Mouse (Mus musculus) right cerebral cortex, adult 2 months (tissue): ENCODE results near the gene Map3k12.
A peak's percentile ranks its signal among the peaks of the same experiment; 100 is the strongest.

Source experiments
- DNase-seq, 2 experiments: peaks; one replicate each; pipeline ENCODE4 v3.0.0; 2021 to 2022; ENCODE audit warnings: low spot score in 2 of 2

The Map3k12 gene

DNA sequence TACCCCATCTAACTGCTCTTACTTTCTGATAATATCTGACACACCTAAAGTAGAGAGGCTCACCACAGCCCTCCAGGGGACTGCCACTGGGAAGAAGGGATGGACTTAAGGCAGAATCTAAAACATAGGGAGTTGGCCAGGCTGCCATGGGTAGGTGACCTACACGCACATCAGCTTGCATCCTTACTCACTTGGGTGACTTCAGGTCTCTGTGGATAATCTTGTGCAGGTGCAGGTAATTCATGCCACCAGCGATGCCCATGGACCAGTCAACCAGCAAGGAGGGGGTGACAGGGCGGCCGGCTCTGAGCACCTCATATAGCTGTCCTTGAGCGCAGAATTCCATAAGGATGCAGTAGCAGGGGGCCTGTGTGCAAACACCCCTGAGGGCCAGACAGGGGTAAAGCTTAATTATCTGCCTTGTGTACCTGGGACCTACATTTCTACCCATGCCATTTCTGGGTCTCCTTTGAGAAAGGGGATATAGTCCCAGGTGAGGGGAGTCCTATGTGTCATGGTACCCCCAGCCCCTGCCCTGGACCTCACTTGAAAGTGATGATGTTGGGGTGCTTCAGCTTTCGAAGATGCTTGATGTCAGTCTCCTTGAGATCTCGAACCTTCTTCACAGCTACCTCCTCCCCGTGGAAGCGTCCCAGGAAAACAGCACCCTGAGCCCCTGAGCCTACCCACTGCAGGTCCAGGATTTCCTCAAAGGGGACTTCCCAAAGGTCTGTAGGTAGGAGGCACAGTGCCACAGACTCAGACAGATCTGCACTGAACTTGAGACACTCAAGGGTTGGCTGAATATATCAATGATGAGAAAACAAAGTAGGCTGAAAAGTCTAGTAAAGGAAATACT lies 12.7 kb downstream of the Map3k12 start:
- no peak for DNase-seq

DNA sequence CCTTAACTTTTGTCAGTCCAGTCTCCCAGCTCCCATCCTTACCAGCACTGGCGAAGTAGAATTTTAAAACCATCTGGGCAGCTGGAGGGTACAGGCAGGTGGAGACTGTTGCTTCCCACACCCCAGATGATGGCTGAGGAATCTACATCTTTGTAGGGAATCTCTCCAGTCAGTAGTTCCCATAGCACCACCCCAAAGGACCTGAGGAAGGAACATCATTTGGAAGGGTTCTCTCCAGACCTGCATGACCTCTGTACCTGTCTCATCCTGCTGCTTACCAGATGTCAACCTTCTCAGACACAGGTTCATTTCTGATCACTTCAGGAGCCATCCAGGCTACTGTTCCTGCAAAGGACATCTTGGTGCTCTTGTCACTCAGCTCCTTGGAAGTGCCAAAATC lies 13.4 kb downstream of the Map3k12 start, which contains the start of gene Gm10337:
Gene Gm10337, plus strand, starts transcription at position 276 of the 400 bp plus-strand sequence.
- no peak for DNase-seq

DNA sequence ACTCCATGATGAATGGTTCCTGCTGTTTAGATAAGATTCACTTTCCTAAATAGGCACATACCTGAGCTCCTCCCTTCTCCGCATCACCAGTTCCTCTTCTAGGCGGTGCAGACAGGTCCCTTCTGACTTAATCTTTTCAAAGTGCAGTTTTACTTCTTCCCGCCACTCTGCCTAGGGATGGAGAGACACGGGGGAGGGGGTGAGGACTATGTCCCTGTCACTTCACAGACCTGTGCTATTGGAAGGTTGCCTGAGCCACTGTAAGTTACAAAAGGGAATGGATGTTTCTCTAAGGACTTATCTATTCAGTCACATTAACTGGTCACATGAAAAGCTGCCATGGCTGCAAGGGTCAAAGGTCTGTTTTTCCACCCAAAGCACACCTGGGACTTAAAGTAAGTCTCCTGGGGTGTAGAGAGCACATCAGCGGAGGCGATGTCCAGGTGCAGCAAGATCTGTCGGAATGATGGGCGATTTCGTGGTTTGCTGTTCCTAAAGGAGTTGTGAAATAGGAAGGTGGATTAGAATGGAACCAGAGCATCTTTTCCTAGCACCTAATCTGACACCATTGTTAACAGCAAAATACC lies 14.5 kb downstream of the Map3k12 start:
- no peak for DNase-seq

DNA sequence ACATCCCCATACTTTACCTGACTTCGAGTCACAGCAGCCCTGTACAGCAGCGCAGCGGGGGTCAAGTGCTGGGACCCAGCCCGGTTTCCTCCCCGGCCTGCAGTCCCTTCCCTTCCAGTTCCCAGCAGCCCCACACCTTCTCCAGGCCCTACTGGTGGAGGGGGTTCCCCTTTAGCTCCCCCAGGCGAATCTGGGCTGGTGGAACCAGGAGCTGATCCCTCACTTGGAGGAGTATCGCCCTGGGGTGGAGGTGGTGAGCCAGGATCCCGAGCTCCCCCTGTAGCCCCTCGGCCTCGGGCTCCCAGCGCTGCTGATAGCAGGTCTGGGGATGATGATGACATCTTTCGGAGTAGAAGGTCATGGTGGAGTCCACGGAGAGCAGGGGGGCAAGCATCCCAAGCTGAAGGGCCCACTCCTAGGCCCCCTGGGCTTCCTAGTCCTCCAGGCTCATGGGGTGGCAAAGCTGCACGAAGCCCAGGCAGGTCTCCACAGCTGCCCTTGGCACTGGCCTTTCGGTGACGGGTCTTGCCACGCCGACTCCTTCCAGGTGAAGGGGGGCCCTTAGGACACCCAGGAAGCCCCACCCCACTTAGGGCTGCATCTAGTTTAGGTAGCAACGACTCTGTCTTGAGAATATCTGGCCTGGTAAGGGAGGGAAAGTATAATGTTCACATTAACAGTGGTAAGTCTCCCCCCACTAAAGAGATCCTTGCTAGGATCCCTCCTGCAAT lies 15.6 kb downstream of the Map3k12 start:
- no peak for DNase-seq

DNA sequence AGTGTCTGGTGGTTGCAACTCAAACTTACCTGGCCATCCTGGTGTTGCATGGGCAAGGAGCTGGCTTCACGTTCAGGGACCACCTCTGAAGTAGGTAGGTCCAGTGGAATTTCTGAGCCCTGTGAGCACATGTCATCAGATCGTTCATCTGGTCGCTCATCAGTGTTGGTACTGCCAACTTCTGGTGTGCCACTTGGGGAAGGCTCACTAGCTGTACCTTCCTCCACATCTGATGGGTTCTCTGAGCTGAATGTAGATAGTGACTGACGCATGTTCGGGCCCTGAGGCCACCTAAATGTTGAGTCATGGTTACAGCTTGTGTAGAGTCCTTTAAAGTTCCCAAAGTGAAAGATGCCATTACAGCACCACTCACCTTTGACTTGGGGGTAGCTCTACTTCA lies 16.4 kb downstream of the Map3k12 start:
- DNase-seq = no peak

- no peak for DNase-seq
Measured at GRCm38 (mm10) chr15:102499851-102500250, 17.0 kb downstream of the Map3k12 start.

GRCm38 (mm10) chr15:102499370-102499769 lies 17.5 kb downstream of the Map3k12 start:
- no peak for DNase-seq

DNA sequence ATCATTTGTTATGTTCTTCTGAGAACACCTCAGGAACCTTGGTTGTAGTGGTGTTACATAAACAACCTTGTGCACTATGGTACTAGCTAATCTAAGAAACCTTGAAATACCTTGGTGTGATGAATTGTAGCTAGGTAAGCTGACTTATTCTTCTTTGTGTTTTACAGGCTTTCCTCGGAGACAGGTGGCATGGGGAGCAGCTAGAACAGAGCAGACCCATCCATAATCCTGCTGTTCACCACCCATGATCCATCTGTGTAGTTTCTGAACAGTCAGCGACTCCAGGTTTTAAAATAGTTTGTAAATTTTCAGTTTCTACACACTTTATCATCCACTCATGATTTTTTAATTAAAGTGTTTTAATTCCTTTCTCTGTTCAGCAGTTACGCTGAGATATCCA lies 18.5 kb downstream of the Map3k12 start:
- DNase-seq = no peak

DNA sequence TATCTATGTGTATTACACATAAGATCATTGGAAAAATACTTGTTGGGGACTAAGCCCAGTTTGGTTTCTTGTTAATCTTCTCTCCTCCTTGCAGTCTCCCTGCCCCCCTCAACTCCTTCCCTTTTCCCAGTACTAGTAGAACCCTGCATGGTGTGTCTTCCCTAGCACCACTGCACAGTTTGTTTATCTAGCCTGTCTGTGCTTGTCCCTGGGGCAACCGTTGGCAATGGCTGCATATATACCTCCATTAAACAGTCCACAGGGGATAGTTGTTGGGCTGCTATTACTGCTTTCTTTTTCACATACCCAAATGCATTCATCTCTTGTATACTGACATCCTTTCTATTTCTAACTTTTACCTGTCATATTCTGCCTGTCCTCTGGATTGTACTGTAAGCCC lies 29.2 kb downstream of the Map3k12 start:
- no peak for DNase-seq

DNA sequence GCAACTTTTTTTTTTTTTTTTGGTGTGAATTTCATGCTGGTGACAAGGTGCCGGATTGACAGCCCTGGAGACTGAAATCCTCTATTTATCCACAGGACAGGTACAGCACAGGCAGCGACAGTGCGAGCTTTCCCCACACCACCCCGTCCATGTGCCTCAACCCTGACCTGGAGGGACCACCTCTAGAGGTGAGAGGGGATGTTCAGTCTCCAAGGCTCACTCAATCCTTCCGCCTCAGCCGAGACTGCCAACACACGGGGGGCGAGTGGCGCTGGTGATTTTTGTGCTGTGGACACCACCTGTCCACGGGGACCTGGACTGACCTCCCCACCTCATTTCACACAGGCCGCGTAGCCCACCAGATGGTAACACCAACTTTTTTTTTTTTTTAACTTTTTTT lies 31.0 kb downstream of the Map3k12 start:
- no peak for DNase-seq

- DNase-seq = no peak
Measured at GRCm38 (mm10) chr15:102483136-102483535, 33.7 kb downstream of the Map3k12 start.

DNA sequence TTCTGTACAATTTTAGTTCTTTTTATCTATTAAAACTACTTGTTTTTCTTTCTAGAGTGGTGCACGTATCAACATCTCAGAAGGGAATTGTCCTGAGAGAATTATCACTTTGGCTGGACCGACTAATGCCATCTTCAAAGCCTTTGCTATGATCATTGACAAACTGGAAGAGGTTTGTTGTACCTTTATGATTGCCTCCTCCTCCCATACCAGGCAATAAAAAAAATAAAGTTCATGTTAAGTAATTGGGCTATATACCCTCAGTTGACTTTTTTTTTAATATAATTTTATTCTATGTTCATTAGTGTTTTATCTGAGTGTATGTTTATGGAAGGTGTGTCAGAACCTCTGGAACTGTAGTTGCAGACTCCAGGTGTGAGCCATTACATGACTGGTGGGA lies 42.3 kb downstream of the Map3k12 start:
- no peak for DNase-seq

DNA sequence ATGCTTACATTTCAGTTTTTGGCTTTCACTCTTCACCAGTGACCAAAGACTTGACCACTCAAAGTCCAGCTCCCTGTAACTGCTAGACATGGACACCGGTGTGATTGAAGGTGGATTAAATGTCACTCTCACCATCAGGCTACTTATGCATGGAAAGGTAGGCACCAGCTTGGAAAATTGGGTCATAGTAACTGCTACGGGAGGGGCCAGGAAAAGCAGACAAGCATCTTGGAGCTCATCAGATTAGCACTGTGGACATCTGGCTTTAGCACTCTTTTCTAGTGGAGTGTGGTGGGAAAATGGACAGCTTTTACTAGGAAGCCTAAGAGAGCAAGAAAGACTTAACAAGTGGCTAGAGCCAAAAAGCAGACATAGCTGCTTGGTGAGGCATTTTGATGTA lies 43.6 kb downstream of the Map3k12 start:
- no peak for DNase-seq

- no peak for DNase-seq
Measured at GRCm38 (mm10) chr15:102471727-102472126, 45.1 kb downstream of the Map3k12 start.

GRCm38 (mm10) chr15:102471295-102471645 lies 45.6 kb downstream of the Map3k12 start:
- no peak for DNase-seq

DNA sequence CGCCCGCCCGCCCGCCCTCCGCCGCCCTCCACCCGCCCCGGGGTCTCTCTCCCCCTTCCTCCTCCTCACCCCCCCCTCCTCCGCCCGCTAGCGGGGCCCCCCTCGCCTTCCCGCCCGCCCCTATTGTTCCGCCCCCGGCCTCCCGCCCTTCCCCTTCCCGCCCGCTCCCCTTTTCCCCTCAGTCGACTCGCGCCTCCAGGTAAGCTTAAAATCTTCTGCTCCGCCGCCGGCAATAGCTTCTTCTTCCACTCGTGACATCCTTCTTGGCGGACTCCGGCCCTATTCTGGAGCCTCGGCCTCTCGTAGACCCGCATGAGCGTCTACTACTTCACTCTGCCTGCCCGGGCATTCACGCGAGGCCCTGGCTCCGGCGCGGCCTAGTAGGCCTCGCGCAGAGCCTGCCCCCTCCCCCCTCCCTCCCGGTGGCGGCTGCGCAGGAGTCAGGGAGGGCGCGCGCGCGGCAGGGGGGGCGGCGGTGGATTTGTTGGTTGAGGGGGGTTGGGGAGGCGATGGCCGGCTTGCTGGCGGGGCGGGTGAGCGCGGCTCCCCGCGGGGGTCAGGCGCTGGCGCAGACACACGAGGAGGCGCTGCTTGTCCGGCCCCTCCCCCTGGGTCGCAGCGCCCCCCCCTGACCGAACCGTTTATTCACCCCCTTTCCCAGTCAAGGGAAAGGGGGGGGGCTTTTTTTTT lies 46.1 kb downstream of the Map3k12 start:
- peak; percentile 69 to 77 for DNase-seq

DNA sequence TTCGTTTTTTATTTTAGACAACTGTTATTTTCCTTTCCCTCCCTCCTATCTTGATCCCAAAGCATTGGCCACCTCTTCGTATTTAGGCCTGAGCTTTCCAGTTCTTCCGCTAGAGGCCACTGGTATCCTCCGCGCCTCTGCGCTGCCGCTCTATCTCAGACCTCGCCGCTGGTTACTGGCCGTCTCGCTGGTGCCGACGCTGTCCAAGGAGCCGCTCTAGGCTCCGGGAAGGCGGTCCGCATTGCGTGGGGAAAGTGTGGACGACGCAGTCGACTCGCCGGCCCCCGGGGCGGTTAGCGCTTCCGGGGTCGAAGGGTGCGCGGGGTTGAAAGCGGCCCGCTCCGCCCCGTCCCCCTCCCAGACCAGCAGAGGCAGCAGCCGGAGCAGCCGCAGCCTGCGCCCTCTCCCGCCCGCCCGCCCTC lies 46.7 kb downstream of the Map3k12 start, which contains the start of gene Pcbp2:
Gene Pcbp2, plus strand, starts transcription at position 357 of the 422 bp plus-strand sequence.
- DNase-seq = peak; percentile 95 to 96

GRCm38 (mm10) chr15:102468675-102469370 lies 48.0 kb downstream of the Map3k12 start:
- DNase-seq = no peak

- no peak for DNase-seq
Measured at GRCm38 (mm10) chr15:102463666-102464065, 53.2 kb downstream of the Map3k12 start.

DNA sequence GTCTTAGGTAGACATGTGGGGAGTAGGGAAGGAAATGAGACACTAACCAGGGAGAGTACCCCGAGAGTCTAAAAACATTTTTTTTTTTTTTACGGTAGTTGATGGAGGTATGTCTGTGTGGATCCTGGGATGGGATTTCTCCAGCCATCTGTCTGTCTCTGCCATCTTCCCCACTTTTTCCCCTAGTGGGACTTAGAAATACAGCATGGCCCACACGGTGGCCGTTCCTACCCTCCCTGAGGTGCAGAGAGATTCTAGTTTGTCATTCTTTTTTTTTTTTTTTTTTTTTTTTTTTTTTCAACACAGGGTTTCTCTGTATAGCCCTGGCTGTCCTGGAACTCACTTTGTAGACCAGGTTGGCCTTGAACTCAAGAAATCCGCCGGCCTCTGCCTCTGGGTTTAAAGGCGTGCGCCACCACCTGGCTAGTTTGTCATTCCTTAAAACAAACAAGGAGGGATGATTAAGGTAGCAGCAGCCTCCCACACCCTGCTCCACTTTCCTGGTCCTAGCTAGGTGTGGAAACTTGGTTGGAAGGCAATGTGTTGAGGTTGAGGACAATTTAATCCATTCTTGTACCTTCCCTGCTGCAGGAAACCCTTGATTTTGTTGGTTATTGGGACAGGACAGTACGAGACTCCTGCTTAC lies 55.3 kb downstream of the Map3k12 start:
- no peak for DNase-seq

GRCm38 (mm10) chr15:102460971-102461370 lies 55.9 kb downstream of the Map3k12 start:
- DNase-seq = no peak
